Mouse (Mus musculus) liver, postnatal 0 days (tissue): ENCODE measurements around the gene Tuba1a. TPM values are rescaled to one million over a fixed set of nuclear protein-coding genes. Genes with fewer than 3 reads are reported as not detected.
"Not testable (repeated sequence)": the region's sequence is repeated elsewhere in the genome, so short reads cannot be mapped to it uniquely, and the experiment has no call there.

Experiments used
- ATAC-seq: fragments of 200-750 bp; cut with Nextera tagmentation; 2 replicates; pipeline ENCODE4 v1.8.0; 2017; ENCODE audit warnings: mild to moderate bottlenecking, moderate library complexity
- DNase-seq: peaks from one replicate; pipeline ENCODE4 v3.0.0-alpha.2; 2016
- H3K27ac ChIP-seq: fragments of 300-500 bp; sonication (generic); 2 replicates; pipeline ENCODE4 v1.5.1; 2014; ENCODE audit warnings: antibody characterized with exemption, moderate library complexity, mild to moderate bottlenecking, low read depth
- H3K27me3 ChIP-seq: fragments of 300-500 bp; sonication (generic); 2 replicates; pipeline ENCODE4 v1.6.1; 2014; ENCODE audit warnings: low read length, control low read depth, mixed read lengths; ENCODE audit not compliant: insufficient read depth
- H3K36me3 ChIP-seq: fragments of 300-500 bp; sonication (generic); replicated peaks from 2 replicates; pipeline ENCODE4 v1.6.1; 2014; ENCODE audit warnings: mild to moderate bottlenecking, control low read depth, low read length, moderate library complexity, mixed read lengths; ENCODE audit not compliant: insufficient read depth
- H3K4me1 ChIP-seq: fragments of 300-500 bp; sonication (generic); 2 replicates; pipeline ENCODE4 v1.6.1; 2014; ENCODE audit warnings: antibody characterized with exemption, mild to moderate bottlenecking, control low read depth; ENCODE audit not compliant: insufficient read depth
- H3K4me2 ChIP-seq: fragments of 300-500 bp; sonication (generic); 2 replicates; pipeline ENCODE4 v1.6.1; 2014; ENCODE audit warnings: low read depth, mild to moderate bottlenecking, low read length, moderate library complexity, mixed read lengths
- H3K4me3 ChIP-seq: fragments of 300-500 bp; sonication (generic); 2 replicates; pipeline ENCODE4 v1.5.1; 2014; ENCODE audit warnings: low read depth, low read length
- H3K9ac ChIP-seq: fragments of 300-500 bp; sonication (generic); replicated peaks from 2 replicates; pipeline ENCODE4 v1.6.1; 2014; ENCODE audit warnings: mild to moderate bottlenecking, moderate library complexity
- H3K9me3 ChIP-seq: fragments of 300-500 bp; sonication (generic); 2 replicates; pipeline ENCODE4 v1.6.1; 2016; ENCODE audit warnings: mild to moderate bottlenecking, control low read depth, low read length, mixed read lengths
- CTCF ChIP-seq: sonication (generic); IDR thresholded peaks from 2 replicates; pipeline ENCODE4 v1.5.1; 2016; ENCODE audit warnings: antibody characterized with exemption, low read depth
- EP300 ChIP-seq: IDR thresholded peaks from 2 replicates; pipeline ENCODE4 v1.6.1; 2016; ENCODE audit warnings: antibody characterized with exemption, low read depth, mild to moderate bottlenecking
- WGBS: fragments of 180-500 bp; shearing (Covaris S2); extraction: QIAGEN DNeasy Blood & Tissue Kit; methylation state at CpG from one replicate; pipeline ENCODE4 v1.1.7; 2014; ENCODE audit not compliant: insufficient replicate concordance; 5-methylcytosine and 5-hydroxymethylcytosine counted together
- polyA plus RNA-seq: library from polyadenylated mRNA; unstranded; fragments of >200 nt; fragmentation: Nextera tagmentation; extraction: Ambion mirVana; gene quantifications from 2 replicates; pipeline ENCODE4 v1.2.1, GENCODE M21; 2015

The Tuba1a gene
- polyA plus RNA-seq, 1 experiment from 2014 or later = 28.7 TPM

GRCm38 (mm10) chr15:98980012-98980614, 26.6 kb upstream of the Tuba1a start:
- no peak overlapping the region for H3K27ac ChIP-seq
- DNase-seq (no peak), ATAC-seq (no peak)
- H3K4me1 ChIP-seq = peaks cover 5% of the 10 kb centered on the region; the same call in 1 of the 2 replicates
- H3K4me2 ChIP-seq = no peak overlapping the region
- no peak overlapping the region for H3K4me3 ChIP-seq
- no peaks in the 10 kb centered on the region for H3K27me3 ChIP-seq
- no peak for TF ChIP-seq CTCF
- no peak for TF ChIP-seq EP300
- no peaks in the 10 kb centered on the region for H3K9me3 ChIP-seq
- no peak overlapping the region for H3K9ac ChIP-seq
- WGBS = 63% methylated on average over 7 of the region's 7 CpGs
- H3K36me3 ChIP-seq = no peaks in the 10 kb centered on the region

- ATAC-seq (no peak), DNase-seq (no peak)
- Histone ChIP-seq H3K4me2 (no peak overlapping the region), H3K9me3 (no peaks in the 10 kb centered on the region), H3K4me3 (no peak overlapping the region), H3K4me1 (no peaks in the 10 kb centered on the region), H3K36me3 (no peaks in the 10 kb centered on the region), H3K9ac (no peak overlapping the region), H3K27me3 (no peaks in the 10 kb centered on the region), H3K27ac (no peak overlapping the region)
- 75% methylated on average over 20 of the region's 20 CpGs for WGBS
- TF ChIP-seq CTCF (no peak), EP300 (no peak)
Observed at GRCm38 (mm10) chr15:98978409-98979172, 25.1 kb upstream of the Tuba1a start.

- Histone ChIP-seq H3K36me3 (no peaks in the 10 kb centered on the region), H3K27me3 (no peaks in the 10 kb centered on the region), H3K4me3 (no peak overlapping the region), H3K9ac (no peak overlapping the region), H3K4me2 (no peak overlapping the region), H3K27ac (no peak overlapping the region), H3K9me3 (no peaks in the 10 kb centered on the region), H3K4me1 (no peaks in the 10 kb centered on the region)
- no peak for TF ChIP-seq CTCF
- TF ChIP-seq EP300 = no peak
- 75% methylated on average over 14 of the region's 14 CpGs for WGBS
- ATAC-seq = no peak
- no peak for DNase-seq
Observed at GRCm38 (mm10) chr15:98977759-98978408, 24.4 kb upstream of the Tuba1a start.

- H3K9ac ChIP-seq = no peak overlapping the region
- no peak overlapping the region for H3K4me2 ChIP-seq
- TF ChIP-seq EP300 (no peak), CTCF (no peak)
- no peak overlapping the region for H3K27ac ChIP-seq
- ATAC-seq (no peak), DNase-seq (no peak)
- no peaks in the 10 kb centered on the region for H3K27me3 ChIP-seq
- no peaks in the 10 kb centered on the region for H3K36me3 ChIP-seq
- WGBS = 74% methylated on average over 21 of the region's 21 CpGs
- no peaks in the 10 kb centered on the region for H3K4me1 ChIP-seq
- H3K9me3 ChIP-seq = no peaks in the 10 kb centered on the region
- no peak overlapping the region for H3K4me3 ChIP-seq
Observed at GRCm38 (mm10) chr15:98976763-98977758, 23.6 kb upstream of the Tuba1a start.

GRCm38 (mm10) chr15:98973015-98973614, 19.6 kb upstream of the Tuba1a start:
- no peak overlapping the region for H3K27ac ChIP-seq
- no peaks in the 10 kb centered on the region for H3K27me3 ChIP-seq
- ATAC-seq (no peak), DNase-seq (no peak)
- H3K4me3 ChIP-seq = no peak overlapping the region
- H3K9me3 ChIP-seq = no peaks in the 10 kb centered on the region
- no peak overlapping the region for H3K4me2 ChIP-seq
- TF ChIP-seq EP300 = no peak
- no peak for TF ChIP-seq CTCF
- H3K36me3 ChIP-seq = no peaks in the 10 kb centered on the region
- no peak overlapping the region for H3K9ac ChIP-seq
- 69% methylated on average over 9 of the region's 9 CpGs for WGBS
- peaks cover 9% of the 10 kb centered on the region; the same call in 1 of the 2 replicates for H3K4me1 ChIP-seq

GRCm38 (mm10) chr15:98971576-98972320, 18.2 kb upstream of the Tuba1a start:
- not testable (repeated sequence) for H3K4me1 ChIP-seq, H3K36me3 ChIP-seq, DNase-seq, H3K9me3 ChIP-seq, H3K4me3 ChIP-seq, H3K4me2 ChIP-seq, H3K27me3 ChIP-seq, H3K9ac ChIP-seq, H3K27ac ChIP-seq, ATAC-seq
- WGBS = 69% methylated on average over 15 of the region's 15 CpGs
